Mouse (Mus musculus) adipocyte (in vitro differentiated cells): ENCODE data around the gene Nav3.

Experiments used
- DNase-seq: peaks from one replicate; pipeline ENCODE4 v3.0.0-alpha.2; 2016; ENCODE audit warnings: low spot score

The Nav3 gene

GRCm38 (mm10) chr10:109907206-109907605 is 548.8 kb downstream of the Nav3 start:
- DNase-seq, result peak; percentile 7

- peak; percentile 28 for DNase-seq
These were observed 549.6 kb downstream of the Nav3 start for GRCm38 (mm10) chr10:109906413-109906785.

DNA sequence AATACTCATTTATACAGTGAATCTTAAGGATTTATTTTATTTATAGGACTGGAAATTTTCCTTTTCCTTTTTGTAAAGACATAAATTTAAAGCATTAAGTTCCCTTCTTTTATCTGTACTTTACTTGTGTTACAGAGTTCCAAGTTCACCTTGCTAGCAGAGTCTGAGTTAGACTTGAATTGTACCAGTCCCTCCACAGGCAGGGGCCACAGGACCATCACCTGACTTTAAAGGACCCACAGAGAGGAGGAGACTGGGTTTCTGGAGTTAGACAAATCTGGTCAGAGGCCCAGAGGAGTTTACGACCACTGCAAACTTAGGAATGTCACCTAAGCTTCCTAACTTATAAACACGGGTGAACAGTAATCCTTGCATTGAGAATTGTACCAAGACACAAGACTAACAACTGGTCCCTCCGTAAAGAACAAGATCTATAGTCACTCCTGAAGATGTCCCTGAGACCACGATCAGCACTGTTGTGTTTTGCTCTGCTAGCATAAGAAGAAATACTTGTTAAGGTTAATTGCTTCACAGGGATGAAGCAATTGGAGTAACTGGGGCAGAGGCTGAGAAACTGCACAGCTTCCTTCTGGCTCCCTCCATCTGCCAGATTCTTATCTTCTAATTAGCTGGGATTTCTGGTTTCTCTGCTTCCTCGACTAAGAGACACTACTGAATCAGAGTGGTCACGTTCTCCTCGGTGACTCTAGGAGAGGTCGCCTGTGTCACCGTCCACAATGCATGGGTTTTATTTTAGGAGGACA is 550.2 kb downstream of the Nav3 start:
- peak; percentile 56 for DNase-seq

GRCm38 (mm10) chr10:109904841-109905240 is 551.2 kb downstream of the Nav3 start:
- peak; percentile 23 for DNase-seq

DNA sequence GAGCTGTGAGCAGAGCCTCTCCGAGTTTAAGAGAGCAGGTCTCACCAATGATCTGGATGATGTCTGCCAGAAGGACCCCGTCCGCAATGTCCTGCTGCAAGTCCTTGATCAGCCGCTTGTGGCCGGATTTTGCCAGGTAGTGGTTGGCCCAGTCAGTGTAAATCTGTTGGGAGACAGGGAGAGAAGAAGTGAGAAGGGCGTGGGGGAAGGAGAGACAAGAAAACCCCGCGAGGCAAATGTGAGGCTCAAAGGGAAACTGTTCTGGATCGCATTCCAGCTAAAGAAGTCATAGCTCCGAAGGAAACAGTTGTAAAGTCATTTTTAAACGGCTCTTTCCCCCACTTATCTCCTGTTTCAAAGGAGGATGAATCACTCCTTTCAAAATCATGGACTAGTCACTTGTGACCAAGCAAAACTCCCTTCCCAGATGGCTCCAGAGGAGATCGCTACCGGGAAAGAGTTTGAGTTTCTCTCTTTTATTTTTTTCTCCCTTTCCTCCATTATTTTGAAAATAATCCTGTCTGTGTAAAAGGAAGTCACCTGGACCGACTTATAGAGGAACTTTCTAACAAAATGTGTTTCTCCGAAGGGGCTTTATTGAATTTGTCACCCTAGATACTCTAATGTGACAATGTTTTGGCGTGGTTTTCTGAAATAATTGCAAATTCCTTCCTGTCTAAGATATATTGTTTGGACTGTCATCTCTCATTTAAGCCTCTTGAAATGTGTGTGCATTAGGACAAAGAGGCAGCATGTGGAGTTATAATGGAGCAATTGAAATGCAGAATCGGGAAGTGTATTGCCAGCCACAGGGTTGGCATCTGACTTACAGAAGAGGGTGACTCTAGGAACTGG is 552.1 kb downstream of the Nav3 start:
- DNase-seq, result peak; percentile 67

DNA sequence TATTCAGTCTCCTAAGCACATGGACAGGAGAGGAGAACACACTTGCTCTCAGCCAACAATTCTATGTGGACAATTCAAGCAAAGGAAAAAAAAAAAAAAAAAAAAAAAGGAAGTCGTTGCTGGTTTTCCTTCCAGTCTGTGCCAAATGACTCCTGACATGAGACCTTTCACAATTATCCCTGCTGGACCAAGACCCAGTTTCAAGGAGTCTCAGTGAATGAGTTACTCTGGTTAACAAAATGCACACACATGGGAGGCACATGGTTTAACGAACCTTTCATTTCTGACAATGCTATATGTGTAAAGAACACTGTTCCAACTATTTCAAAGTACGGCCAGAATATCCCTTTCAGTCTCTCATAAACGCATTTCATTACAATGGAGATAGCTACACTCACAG is 552.8 kb downstream of the Nav3 start:
- DNase-seq, result peak; percentile 83

DNA sequence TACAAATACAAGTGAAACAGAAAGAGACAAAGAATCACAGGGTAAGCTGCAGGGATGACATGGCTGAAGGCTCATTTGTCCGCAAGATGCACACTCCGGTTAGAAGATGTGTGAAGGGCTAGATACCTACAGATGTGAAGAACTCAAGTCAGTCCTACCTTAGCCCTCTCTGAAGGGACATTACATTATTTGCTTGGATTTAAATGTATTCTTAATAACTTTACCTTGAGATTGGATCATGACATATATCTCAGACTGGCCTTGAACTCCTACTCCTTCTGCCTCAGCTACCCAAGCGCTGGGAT is 566.9 kb downstream of the Nav3 start:
- DNase-seq, result no peak

DNA sequence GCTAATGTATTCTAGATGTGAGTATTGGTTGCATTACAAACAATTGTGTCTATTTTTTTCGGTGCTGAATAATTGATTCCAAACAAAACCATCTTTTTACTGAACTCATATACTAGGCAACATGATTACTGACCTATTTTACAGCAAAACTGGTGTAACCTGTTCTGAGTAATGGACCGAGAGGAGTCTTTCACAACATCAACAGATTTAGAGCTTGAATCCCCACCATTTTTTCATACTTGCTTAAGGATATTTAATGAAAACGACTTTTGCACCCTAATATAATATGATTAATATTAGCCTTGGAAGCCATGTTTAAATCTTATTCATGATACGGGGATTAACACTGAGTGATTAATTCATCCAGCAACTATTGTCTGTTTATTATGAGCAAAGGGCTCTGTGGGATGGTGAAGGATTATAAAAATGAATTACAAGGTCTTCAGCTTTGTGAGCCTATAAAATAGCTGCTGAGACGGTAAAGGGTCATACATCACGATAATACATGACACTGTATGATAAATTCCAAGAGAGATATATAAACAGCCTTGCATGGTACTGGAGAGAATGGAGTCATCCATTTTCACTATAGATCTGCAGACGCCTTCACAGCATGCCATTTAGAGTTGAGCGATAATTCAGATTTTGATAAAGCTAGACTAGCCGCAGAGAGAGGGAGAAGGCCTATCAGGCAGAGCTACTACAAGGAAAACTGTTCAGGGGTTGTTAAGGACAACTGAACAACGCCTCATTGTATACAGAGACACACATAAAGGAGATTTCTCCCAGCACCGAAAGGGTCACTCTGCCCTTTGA is 567.4 kb downstream of the Nav3 start:
- DNase-seq, result no peak

DNA sequence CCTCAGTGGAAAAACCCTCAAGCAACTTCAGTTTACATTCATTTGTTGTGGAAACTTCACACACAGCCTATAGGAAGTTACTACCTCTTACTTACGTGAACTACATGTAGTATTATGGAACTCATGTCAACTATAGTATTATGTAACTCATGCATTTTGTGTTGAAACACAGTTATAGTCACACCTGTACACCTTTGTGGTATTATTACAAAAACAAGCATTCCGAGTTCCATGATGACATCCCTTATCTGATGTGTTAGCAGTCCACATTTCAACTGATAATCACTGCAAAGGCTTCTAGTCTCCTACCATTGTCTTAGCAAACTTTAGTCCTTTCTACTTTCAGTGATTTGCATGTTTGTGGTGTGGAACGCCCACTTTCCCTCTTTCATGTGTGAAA is 568.8 kb downstream of the Nav3 start:
- DNase-seq, result no peak

DNA sequence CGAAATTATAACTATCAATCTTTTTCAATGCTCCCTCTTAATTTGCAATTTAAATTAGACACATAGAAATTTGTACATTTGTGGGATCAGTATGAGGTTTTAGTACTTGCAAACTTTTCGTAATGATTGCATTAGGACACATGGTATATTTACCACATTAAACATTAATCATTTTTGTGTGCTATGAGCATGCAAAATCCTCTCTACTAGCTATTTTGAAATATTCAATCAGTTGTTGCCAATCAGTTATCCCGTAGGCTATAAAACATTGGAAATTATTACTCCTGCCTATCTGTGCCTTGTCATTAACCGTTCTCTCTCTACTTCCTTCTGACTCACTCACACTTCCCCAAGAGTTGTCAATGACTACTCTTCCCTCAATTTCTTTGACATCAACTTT is 579.9 kb downstream of the Nav3 start:
- no peak for DNase-seq

- DNase-seq, result no peak
These were observed 580.6 kb downstream of the Nav3 start for GRCm38 (mm10) chr10:109875312-109875830.

GRCm38 (mm10) chr10:109874652-109875311 is 581.2 kb downstream of the Nav3 start:
- no peak for DNase-seq

GRCm38 (mm10) chr10:109866063-109866462 is 589.9 kb downstream of the Nav3 start:
- no peak for DNase-seq

DNA sequence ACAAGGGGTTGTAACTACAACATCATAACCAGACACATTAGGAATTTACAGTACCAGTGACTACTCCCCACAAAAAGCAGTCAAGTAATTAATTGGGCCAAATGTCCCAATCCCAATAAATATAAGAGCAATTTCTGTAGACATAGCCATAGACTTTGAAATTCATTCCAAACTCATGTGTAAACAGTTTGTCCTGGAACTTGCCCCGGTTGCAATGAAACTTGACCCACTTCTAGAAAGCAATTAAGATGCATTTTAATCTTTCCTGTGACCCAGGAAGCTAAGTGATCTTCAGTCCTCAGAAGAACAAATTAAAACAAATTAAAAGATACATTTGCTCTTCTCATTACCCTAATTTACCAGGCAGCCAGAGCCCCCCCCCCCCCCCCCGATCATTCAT is 590.6 kb downstream of the Nav3 start:
- no peak for DNase-seq

DNA sequence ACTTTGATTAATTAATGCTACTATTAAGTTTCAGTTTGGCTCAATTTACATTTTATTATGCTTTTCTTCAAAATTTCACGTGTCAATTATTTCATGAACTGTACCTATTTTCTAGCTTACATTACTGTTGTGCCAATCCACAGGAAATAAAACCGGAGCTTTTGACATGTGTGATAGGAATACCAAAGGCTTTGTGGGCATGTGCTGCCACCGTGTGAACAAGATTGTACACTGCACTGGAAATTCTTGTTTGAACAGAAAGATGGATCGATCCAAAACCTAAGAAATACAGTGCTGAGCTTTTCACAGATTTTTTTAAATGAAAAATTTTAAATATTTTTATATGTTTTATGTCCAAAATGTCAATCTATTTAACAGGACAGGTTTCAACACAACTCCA is 591.3 kb downstream of the Nav3 start:
- peak; percentile 67 for DNase-seq

- DNase-seq, result peak; percentile 62
These were observed 594.7 kb downstream of the Nav3 start for GRCm38 (mm10) chr10:109861275-109861674.

- no peak for DNase-seq
These were observed 597.4 kb downstream of the Nav3 start for GRCm38 (mm10) chr10:109858568-109858967.

DNA sequence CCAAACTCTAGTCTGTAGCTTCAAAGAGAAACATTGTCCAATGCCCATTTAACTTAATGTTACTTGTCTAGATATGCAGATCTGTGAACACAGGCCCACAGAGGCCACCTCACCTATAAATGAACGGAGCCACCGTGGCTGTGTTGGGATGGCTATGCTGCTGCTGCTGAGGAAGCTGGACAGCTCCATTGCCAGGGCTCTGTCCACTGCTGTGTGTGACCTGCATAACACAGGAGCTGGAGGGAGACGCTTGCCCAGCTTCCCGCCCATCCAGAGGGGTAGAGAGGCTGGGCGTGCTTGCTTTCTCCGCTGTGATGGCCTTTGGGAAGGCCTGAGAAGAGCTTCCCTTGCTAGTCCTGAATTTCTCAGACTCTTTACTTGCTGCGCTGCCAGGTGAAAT is 603.6 kb downstream of the Nav3 start:
- no peak for DNase-seq

DNA sequence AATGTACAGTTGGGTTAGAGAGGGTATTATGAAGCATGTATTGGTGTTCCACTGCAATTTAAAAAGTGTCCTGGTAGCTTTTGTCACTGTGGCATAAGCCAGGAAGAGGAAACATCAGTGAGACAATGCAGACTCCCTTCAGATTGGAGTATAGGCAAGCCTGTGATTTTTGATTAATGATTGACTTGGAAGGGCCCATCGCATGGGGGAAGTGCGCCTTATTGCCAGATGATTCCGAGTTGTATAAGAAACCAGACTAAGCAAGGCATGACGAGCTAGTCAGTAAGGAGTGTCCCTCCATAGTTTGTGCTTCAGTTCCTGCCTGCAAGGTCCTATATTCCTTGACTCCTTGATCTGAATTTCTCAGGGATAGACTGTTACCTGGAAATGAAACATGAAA is 608.4 kb downstream of the Nav3 start:
- DNase-seq, result no peak

GRCm38 (mm10) chr10:109843661-109844060 is 612.3 kb downstream of the Nav3 start:
- DNase-seq, result peak; percentile 23

- DNase-seq, result no peak
These were observed 623.2 kb downstream of the Nav3 start for GRCm38 (mm10) chr10:109832768-109833291.
